Mouse (Mus musculus): ENCODE data around the gene Glis3.

The Glis3 gene

GRCm38 (mm10) chr19:28655166-28655565, 24.7 kb downstream of the Glis3 start:
- no peak for DNase-seq (ENCODE audit: low spot score in 2 of 2)

DNA sequence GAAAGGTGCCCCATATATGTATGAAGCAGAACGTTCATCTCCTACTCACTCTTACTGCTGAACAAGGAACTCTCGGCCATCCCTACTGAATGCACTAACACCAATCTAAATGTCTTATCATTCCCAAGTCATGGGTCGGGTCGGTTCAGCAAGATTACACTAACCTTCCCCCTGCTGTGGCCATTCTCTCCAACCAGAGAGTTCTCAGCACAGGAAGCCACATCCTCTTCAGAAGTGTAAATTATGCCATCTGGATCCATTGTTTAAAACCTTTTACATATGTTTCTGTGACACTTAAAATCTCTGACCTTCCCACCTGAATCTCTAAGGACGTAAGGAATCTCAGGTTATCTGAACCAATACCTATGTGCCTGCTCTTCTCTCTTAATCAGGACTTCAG, 29.0 kb downstream of the Glis3 start:
- DNase-seq (ENCODE audit: low spot score in 2 of 2), result no peak

- DNase-seq (ENCODE audit: low spot score in 2 of 2), result no peak
Measured at GRCm38 (mm10) chr19:28649489-28649888, 30.4 kb downstream of the Glis3 start.

DNA sequence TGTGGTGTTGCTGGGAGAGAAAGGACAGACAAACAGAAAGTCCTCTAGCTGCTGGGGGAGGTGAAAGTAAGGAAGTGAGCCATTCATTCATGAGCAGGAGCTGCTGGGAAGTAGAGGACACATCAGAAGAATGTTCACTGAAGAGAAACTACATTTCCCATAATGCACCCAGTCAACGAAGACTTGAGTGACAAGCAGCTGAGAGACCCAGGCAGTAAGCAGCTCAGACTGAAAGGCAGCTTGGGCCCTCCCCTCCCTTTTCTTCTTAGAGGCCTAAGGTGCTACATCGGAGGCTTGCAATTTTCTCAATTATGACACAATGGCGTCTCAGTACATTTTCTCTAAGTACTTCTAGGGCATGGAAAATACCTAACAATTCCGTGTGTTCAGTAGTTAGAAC, 31.0 kb downstream of the Glis3 start:
- no peak for DNase-seq (ENCODE audit: low spot score in 2 of 2)

DNA sequence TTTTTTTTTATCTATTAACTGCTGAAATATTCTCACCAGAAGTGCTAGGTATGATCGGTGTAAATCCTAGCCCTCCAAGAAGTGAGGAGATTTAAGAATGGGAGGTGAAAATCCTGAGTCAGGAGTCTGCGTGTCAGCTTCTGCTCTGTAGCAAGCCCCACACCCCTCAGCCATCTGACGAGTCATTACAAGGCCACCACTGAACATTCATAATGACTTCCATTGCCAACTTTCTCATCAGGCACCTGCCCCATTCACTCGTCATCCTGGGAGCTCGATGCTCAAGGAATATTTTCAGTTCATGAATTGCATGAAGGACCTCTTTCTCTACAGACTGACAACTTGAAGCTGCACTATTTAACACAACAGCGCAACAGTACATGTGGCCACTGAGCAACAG, 32.5 kb downstream of the Glis3 start:
- no peak for DNase-seq (ENCODE audit: low spot score in 2 of 2)

DNA sequence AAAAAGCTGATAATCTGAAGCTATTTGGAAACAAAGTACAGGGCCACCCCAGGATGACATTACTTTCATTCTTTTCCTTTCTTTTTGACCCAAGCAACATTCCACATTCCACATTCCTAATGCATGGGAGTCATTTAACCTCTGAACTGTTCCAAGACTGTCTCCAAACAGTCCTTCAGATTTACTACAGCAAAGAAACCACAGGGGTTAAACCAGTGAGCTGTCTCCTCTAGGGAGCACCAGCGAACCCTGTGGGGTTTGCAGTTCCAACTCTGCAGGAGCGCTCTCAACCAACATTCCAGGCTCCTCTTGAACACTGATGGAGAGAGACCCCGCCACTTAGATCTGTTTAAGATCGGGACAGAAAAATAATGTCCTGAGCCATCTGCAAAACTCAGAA, 33.6 kb downstream of the Glis3 start:
- DNase-seq (ENCODE audit: low spot score in 2 of 2), result no peak

GRCm38 (mm10) chr19:28640861-28641381, 39.0 kb downstream of the Glis3 start:
- no peak for DNase-seq (ENCODE audit: low spot score in 2 of 2)

DNA sequence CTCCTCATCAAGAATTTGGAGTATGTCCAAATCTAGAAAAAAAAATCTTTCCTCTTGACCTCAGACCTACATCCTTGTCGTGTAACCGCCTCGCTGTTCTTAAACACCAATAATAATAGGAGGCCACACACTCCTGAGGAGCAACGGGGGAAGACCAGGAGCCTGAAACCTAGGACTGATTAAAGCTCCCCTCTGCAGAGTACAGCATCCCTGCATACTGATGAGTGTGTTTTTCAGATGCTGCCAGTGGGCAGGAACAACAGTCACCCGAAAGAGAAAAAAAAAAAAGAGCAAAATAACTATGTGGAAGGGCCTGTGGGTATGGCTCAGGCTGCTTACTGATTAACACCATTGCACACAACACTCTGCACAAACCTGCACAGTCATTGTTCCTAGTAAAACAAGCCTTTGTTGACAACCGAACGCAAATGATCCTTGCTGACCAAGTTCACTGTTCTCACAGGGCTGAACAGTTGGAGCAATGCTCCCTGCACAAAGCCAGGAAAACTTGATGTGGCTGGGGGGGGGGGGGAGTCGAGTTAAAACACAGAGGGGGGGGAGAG, 43.8 kb downstream of the Glis3 start:
- DNase-seq (ENCODE audit: low spot score in 2 of 2), result no peak

GRCm38 (mm10) chr19:28634986-28635385, 44.9 kb downstream of the Glis3 start:
- no peak for DNase-seq (ENCODE audit: low spot score in 2 of 2)

DNA sequence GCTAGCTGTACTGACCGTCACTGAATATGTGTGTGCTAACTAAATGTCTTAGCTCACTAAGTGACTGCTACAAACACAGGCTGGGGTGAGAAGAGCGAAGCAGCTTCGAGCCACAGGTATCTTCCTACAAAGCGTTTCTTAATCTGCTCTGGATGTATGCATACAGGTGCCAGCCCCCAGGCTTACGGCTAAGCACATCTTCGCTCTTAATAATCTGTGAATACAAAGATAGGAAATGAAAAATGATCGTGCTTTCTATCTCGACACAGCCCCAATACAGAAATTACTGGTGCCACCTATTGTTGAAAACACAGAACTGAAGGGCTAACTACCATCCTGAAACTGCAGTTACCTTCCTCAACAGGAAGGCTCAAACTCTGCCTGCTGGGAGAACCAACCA, 51.5 kb downstream of the Glis3 start:
- DNase-seq (ENCODE audit: low spot score in 2 of 2), result no peak

DNA sequence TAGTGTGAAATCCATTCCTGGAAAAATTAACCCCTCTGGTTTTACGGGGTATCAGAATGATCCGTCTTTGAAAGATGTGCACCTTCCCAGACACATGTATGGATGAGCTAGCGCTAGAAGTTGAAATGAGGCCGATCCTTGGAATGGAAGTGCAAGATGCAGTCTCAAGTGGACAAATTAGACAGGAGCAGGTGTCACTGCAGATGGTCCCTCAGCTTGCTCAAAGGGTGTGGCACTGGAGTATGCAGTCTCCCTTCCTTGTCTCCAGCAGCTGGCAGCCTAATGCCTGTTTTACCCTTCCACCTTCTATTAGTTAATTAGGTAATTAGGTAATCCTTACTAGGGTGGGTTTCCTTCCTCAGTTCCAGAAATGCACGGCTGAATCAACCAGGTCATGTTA, 53.7 kb downstream of the Glis3 start:
- no peak for DNase-seq (ENCODE audit: low spot score in 2 of 2)

DNA sequence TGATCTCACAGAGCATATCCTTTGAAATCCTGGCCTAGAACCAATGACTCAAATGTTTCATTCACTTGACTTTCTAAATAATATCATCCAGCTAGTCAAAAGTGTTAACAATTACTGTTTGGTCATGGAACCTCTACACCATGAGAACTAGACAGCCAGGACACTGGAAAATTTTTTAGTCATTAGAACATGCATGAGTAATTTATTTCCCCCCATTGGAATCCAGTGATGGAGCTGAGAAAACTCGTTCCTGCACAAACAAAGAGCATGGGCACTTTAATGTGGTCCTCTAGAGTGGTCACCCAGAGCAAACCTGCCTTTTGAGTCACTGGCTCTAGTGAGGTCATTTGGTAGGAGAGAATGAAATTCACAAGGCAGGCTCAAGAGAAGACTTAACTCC, 55.3 kb downstream of the Glis3 start:
- DNase-seq (ENCODE audit: low spot score in 2 of 2), result no peak

DNA sequence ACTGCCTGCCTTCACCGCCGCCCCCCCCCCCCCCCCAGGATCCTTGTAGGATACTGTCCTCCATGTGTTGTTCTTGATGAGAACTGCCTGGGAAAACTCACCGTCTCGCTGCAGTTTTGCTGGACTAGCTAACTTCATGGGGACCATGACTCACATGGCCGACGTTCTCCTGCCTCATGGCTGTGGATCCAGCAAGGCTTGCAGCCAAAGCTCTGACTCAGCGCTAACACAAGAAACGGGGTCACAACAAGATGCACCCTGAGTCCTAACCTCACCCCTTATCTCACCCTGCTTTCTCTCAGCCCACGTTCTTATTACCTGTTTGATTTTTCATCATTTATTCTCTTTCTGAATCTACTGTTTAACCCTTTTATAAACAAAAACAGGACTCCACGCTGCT, 56.2 kb downstream of the Glis3 start:
- no peak for DNase-seq (ENCODE audit: low spot score in 2 of 2)

DNA sequence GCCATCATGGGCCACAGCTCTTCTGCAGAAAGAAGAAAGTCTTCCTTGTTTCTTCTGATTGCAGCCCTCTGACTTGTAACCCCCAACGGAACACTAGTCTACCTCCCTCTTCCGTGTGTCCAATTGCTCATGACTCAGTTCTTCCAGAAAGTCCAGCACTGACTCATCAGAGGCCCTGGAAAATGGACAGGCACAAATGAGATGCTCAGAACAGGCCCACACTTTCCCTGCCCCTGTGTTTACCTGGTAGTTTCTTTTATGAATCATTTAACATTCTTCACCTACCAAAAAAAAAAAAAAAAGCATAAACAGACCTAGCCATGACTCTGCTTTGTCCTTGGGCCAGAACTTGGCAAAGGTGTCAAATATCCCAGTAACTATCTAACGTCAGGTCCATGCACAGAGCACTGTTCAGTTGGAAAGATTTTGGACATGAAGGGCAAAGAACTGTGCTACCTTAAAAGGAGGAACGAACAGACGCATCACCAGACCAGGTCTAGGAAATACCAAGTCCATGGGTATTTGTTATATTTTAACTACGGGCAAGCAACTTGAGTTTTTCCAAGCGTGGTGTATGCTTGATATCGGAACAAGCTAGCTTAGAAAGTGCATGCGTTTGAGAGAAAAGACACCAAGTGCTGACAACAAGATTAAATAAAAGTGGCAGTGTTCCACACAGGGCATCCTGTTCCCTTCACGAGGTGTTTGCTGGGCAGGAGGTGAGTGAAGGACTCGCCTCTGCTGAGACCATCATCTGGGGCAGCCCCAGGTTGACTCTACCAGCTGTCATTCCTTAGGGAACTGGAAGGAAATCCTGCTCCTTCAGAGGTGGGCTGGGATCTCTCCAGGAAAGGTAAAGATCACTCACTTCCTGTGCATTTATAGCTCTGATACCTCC, 58.0 kb downstream of the Glis3 start:
- no peak for DNase-seq (ENCODE audit: low spot score in 2 of 2)

DNA sequence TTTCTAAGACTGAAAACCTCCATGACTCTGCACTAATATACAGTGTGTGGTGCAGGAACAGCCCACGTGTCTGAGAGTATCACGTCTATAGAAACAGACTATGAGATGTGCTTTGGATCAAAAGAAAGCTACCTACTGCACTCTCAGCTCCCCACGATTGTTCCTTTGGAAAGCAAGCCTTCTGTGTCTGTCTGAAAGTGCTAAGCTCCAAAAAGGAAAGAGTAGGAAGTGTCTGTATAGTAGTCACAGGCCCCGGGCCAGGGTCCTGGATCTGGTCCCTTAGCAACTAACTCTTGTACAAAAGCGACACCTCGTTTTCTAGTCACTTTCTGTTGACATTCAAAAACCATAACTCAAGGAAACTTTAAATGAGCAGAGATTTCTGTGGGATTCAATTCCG, 62.1 kb downstream of the Glis3 start:
- DNase-seq (ENCODE audit: low spot score in 2 of 2), result no peak

DNA sequence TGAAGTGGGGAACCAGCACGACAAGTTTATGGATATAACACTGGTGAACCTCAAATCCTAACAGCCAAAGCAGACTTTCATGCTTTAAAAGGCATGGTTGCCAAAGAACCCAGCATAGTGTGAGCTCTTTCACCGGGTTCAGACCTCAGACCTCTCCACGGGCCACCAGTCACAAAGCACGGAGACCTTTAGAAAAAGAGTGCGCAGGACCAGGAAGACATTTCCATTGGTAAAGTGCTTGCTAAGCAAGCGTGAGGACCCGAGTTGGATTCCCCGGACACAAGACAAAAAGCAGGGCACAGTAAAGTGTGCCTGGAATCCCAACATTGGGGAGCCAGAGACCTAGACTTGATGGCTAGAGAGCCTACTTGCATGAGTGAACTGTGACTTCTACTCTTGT, 62.7 kb downstream of the Glis3 start:
- no peak for DNase-seq (ENCODE audit: low spot score in 2 of 2)

DNA sequence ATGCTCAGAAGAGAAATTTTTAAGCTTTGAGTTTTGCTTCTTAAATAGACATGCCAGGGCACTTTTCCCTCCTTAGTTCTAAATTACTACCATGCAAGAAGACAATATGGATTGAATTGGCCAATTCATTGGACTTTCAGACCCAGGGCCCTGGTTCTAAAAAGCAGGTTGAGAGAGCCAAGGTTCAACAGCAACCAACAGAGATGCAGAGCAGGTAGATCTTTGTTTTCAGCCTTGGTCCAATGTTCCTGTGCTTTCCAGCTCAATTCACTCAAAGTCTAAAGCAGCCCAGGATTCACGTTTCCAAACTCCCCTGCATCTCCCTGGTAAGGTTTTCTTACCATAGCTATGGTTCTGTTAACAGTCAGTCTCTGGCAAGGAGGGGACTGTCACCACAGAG, 63.4 kb downstream of the Glis3 start:
- DNase-seq (ENCODE audit: low spot score in 2 of 2), result no peak

GRCm38 (mm10) chr19:28612249-28612648, 67.6 kb downstream of the Glis3 start:
- DNase-seq (ENCODE audit: low spot score in 2 of 2), result no peak

GRCm38 (mm10) chr19:28608747-28609146, 71.1 kb downstream of the Glis3 start:
- no peak for DNase-seq (ENCODE audit: low spot score in 2 of 2)

GRCm38 (mm10) chr19:28608277-28608676, 71.6 kb downstream of the Glis3 start:
- no peak for DNase-seq (ENCODE audit: low spot score in 2 of 2)

DNA sequence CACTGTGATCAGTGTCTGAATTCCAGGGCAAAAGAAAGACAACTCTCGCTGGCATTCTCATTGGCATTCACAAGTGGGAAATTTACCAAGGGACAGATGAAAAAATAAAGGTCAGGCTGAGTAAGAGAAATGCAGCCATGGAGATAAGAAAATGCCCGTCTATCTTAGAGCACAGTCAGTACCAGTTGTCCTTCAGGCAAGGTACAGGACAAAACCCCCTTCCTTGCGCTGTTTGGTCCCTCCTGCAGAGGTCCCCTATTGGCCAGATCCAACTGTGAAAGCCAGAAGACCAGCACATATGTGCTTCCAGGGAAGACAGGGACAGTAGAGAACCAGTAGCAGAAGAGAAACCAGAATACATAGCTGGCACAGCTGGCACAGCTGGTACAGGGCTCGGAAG, 79.0 kb downstream of the Glis3 start:
- no peak for DNase-seq (ENCODE audit: low spot score in 2 of 2)

DNA sequence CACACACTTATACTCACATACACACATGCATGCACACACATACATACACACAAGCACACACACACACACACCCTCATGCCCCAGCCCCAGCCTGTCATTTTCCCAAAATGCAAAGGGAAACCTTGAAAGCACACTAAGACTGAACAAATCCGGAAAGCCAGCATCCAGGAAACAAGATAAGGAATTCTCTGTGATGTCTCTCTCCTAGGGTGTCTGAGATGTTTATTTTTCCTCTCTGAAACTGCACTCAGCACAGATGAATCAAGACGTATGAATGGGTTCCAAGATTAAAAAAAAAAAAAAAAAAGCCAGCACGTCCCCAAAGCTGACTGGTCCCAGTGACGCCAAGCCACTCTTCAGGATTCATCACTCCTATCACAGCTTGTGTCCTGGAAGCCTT, 85.7 kb downstream of the Glis3 start:
- DNase-seq (ENCODE audit: low spot score in 2 of 2), result no peak

- DNase-seq (ENCODE audit: low spot score in 2 of 2), result no peak
Measured at GRCm38 (mm10) chr19:28592981-28593380, 86.9 kb downstream of the Glis3 start.

Measured in thymus, postnatal 10 days (tissue).